Mouse (Mus musculus) regulatory T cell (primary cell): ENCODE results near the gene Gstt4.

Experiments used
- in situ Hi-C: fragments of 300-600 bp; cut with MboI, MseI; formaldehyde crosslinking; loops from one replicate; pipeline ENCODE4 v1.15.1; 2025; ENCODE audit warnings: high pct_unique_total_duplicates

Gstt4 gene

GRCm38 (mm10) chr10:75789841-75790240 is 32.5 kb downstream of the Gstt4 start:
- in situ Hi-C loops = no loop called here

GRCm38 (mm10) chr10:75789081-75789735 is 33.1 kb downstream of the Gstt4 start:
- in situ Hi-C loops = no loop called here

GRCm38 (mm10) chr10:75788277-75788676 is 34.1 kb downstream of the Gstt4 start:
- in situ Hi-C loops = no loop called here

- in situ Hi-C loops = no loop called here
Observed at GRCm38 (mm10) chr10:75785442-75785841, 36.9 kb downstream of the Gstt4 start.

- in situ Hi-C loops = no loop called here
Observed at GRCm38 (mm10) chr10:75780769-75781578, 41.4 kb downstream of the Gstt4 start, which contains the start of the genes Gm20441 and Gstt3. Gm20441 (minus strand) TSS chr10:75780954. Gstt3 (minus strand) TSS chr10:75781414.

- in situ Hi-C loops = no loop called here
Observed at GRCm38 (mm10) chr10:75779206-75780174, 42.9 kb downstream of the Gstt4 start.

GRCm38 (mm10) chr10:75777885-75778284 is 44.5 kb downstream of the Gstt4 start:
- in situ Hi-C loops = no loop called here

- in situ Hi-C loops = no loop called here
Observed at GRCm38 (mm10) chr10:75776562-75776961, 45.8 kb downstream of the Gstt4 start.

- in situ Hi-C loops = no loop called here
Observed at GRCm38 (mm10) chr10:75774587-75774986, 47.8 kb downstream of the Gstt4 start.

- in situ Hi-C loops = no loop called here
Observed at GRCm38 (mm10) chr10:75774102-75774501, 48.2 kb downstream of the Gstt4 start.

GRCm38 (mm10) chr10:75772795-75773664 is 49.3 kb downstream of the Gstt4 start, which contains the start of gene Ddt:
Ddt (minus strand) TSS chr10:75773414.
- in situ Hi-C loops = no loop called here

GRCm38 (mm10) chr10:75767756-75768155 is 54.6 kb downstream of the Gstt4 start:
- in situ Hi-C loops = loop anchor here (5.0 kb wide), 1 partner anchor 60 kb away; no protein-coding TSS in a partner anchor

- in situ Hi-C loops = loop anchor here (5.0 kb wide), 1 partner anchor 60 kb away; no protein-coding TSS in a partner anchor
Observed at GRCm38 (mm10) chr10:75766856-75767255, 55.5 kb downstream of the Gstt4 start.
